Mouse (Mus musculus): Measurements from ENCODE around the gene Mrps11. TPM values are rescaled to one million over a fixed set of nuclear protein-coding genes. Genes with fewer than 3 reads are reported as not detected.

Mrps11 gene
- polyA plus RNA-seq, 1 experiment: 95.6 TPM

DNA sequence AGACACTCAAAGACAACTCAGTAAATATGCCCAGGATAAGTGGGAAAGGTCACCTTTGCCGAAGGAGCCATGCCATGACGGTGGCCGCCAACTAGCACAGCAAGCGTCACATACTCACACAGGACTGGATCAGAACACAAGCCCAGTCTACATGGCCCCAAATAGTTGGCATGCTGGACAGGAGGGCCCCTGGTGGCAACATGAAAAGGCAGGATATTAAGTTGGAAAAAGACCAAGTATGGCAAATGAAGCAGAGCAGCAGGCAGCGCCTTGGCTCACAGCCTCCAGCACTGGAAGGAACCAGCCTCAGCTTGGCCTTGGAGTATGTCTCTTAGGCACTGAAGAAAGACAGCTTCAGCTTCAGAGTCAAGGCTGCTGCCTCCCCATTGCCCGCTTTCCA, 30.9 kb downstream of the Mrps11 start:
- Histone ChIP-seq H3ac (ENCODE audit: control insufficient read depth, insufficient read length, low read depth) (no peak overlapping the region), H3K79me2 (ENCODE audit: control insufficient read depth, insufficient read depth) (no peaks in the 10 kb centered on the region), H3K36me3 (ENCODE audit: control insufficient read depth, insufficient read depth) (no peaks in the 10 kb centered on the region), H3K27me3 (ENCODE audit: control insufficient read depth, insufficient read depth, insufficient read length) (no peaks in the 10 kb centered on the region), H3K4me3 (ENCODE audit: insufficient read depth, poor library complexity, severe bottlenecking) (no peak overlapping the region), H3K79me3 (ENCODE audit: low read depth) (no peaks in the 10 kb centered on the region)
- TF ChIP-seq CEBPB (IDR thresholded peaks at IDR 0.05; ENCODE audit: low read depth) (no peak), MYOG (IDR thresholded peaks at IDR 0.05; ENCODE audit: control insufficient read depth, extremely low read depth, insufficient read length) (no peak), USF1 (IDR thresholded peaks at IDR 0.05; ENCODE audit: low read depth) (no peak), MAX (IDR thresholded peaks at IDR 0.05) (no peak), MYOD1 (IDR thresholded peaks at IDR 0.05; ENCODE audit: control insufficient read depth, insufficient read length, low read depth) (no peak), FOSL1 (IDR thresholded peaks at IDR 0.05; ENCODE audit: insufficient read depth, low read length, poor library complexity, severe bottlenecking) (no peak), CTCF (IDR thresholded peaks at IDR 0.05; ENCODE audit: control insufficient read depth, insufficient read depth, insufficient read length) (no peak)

DNA sequence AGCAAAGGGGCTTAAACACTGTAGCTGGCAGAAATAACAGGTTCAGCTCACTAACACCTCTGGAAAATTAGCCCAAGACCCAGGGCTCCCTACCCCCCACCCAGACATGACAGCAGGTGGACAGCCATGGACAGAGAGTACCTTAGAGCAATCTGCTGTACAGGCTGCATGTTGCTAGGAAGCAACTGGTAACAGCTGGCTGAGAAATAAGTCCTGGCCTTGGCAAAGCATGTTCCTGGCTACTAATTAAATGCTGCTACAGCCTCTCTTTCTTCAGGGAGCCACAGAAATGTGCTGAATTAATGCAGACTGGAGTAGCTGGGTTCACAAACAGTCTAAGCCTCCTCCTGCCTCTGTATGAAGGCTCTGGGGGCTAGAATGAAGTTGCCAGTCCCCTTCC, 31.8 kb downstream of the Mrps11 start:
- H3ac ChIP-seq (ENCODE audit: control insufficient read depth, insufficient read length, low read depth): no peak overlapping the region
- no peaks in the 10 kb centered on the region for H3K79me3 ChIP-seq (ENCODE audit: low read depth)
- no peak for TF ChIP-seq CEBPB (IDR thresholded peaks at IDR 0.05; ENCODE audit: low read depth)
- TF ChIP-seq USF1 (IDR thresholded peaks at IDR 0.05; ENCODE audit: low read depth): no peak
- TF ChIP-seq FOSL1 (IDR thresholded peaks at IDR 0.05; ENCODE audit: insufficient read depth, low read length, poor library complexity, severe bottlenecking): no peak
- no peak for TF ChIP-seq MAX (IDR thresholded peaks at IDR 0.05)
- TF ChIP-seq MYOG (IDR thresholded peaks at IDR 0.05; ENCODE audit: control insufficient read depth, extremely low read depth, insufficient read length): no peak
- no peak for TF ChIP-seq MYOD1 (IDR thresholded peaks at IDR 0.05; ENCODE audit: control insufficient read depth, insufficient read length, low read depth)
- TF ChIP-seq CTCF (IDR thresholded peaks at IDR 0.05; ENCODE audit: control insufficient read depth, insufficient read depth, insufficient read length): no peak
- no peaks in the 10 kb centered on the region for H3K79me2 ChIP-seq (ENCODE audit: control insufficient read depth, insufficient read depth)
- no peaks in the 10 kb centered on the region for H3K27me3 ChIP-seq (ENCODE audit: control insufficient read depth, insufficient read depth, insufficient read length)
- H3K36me3 ChIP-seq (ENCODE audit: control insufficient read depth, insufficient read depth): no peaks in the 10 kb centered on the region
- H3K4me3 ChIP-seq (ENCODE audit: insufficient read depth, poor library complexity, severe bottlenecking): no peak overlapping the region

DNA sequence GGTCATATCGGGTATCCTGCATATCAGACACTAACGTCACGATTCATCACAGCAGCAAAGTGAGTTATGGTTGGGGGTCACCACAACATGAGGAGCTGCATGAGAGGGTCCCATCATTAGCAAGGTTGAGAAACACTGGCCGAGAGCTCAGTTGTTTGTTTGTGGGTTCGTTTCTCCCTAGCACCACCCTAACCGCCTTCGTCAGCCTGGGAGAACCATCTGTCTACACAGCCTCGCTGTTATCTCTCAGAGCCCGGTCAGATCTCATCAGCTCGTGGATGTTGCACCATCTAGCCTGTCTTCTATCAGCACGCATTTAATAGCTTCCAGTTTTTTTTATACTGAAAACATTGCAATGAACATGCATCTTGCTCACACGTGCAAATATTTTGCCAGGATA, 35.4 kb downstream of the Mrps11 start:
- Histone ChIP-seq H3K79me3 (ENCODE audit: low read depth) (no peaks in the 10 kb centered on the region), H3K27me3 (ENCODE audit: control insufficient read depth, insufficient read depth, insufficient read length) (no peaks in the 10 kb centered on the region), H3K4me3 (ENCODE audit: insufficient read depth, poor library complexity, severe bottlenecking) (no peak overlapping the region), H3K36me3 (ENCODE audit: control insufficient read depth, insufficient read depth) (no peaks in the 10 kb centered on the region), H3ac (ENCODE audit: control insufficient read depth, insufficient read length, low read depth) (no peak overlapping the region), H3K79me2 (ENCODE audit: control insufficient read depth, insufficient read depth) (no peaks in the 10 kb centered on the region)
- TF ChIP-seq CEBPB (IDR thresholded peaks at IDR 0.05; ENCODE audit: low read depth) (no peak), MAX (IDR thresholded peaks at IDR 0.05) (no peak), CTCF (IDR thresholded peaks at IDR 0.05; ENCODE audit: control insufficient read depth, insufficient read depth, insufficient read length) (no peak), MYOD1 (IDR thresholded peaks at IDR 0.05; ENCODE audit: control insufficient read depth, insufficient read length, low read depth) (no peak), USF1 (IDR thresholded peaks at IDR 0.05; ENCODE audit: low read depth) (no peak), MYOG (IDR thresholded peaks at IDR 0.05; ENCODE audit: control insufficient read depth, extremely low read depth, insufficient read length) (no peak), FOSL1 (IDR thresholded peaks at IDR 0.05; ENCODE audit: insufficient read depth, low read length, poor library complexity, severe bottlenecking) (no peak)

DNA sequence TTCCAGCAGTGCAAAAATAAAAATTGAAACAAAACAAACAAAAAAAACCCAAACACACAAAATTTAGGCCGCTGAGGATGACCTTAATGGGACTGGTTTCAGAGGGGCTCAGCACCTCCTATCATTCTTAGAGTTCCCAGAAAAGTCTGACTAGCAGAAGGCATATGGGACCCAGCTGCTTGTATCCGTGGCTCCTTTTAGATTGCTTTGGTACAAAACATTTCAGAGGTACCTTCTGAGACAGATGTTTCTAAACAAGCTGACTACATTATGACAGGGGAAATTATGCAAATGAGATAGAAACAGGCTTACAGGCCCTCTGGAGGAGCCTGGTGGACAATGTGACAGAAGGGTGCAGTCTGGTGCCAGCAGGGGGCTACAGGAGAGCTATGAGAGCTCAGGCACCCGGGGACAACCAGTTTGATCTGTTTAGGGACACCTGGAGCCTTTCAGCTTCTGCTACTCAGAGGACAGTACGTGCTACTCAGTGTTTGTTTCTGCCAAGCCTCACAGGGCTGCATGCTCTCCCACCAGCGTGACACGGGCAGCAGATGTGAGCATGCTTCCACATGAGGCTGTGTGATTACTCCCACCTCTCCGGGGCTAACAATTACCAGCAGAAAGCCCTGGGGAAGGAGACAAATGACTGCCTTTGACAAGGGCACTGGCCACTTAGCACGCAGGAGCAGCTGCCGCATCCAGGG, 43.9 kb downstream of the Mrps11 start:
- Histone ChIP-seq H3K27me3 (ENCODE audit: control insufficient read depth, insufficient read depth, insufficient read length) (no peaks in the 10 kb centered on the region), H3K79me3 (ENCODE audit: low read depth) (no peaks in the 10 kb centered on the region), H3K4me3 (ENCODE audit: insufficient read depth, poor library complexity, severe bottlenecking) (no peak overlapping the region), H3K79me2 (ENCODE audit: control insufficient read depth, insufficient read depth) (no peaks in the 10 kb centered on the region), H3ac (ENCODE audit: control insufficient read depth, insufficient read length, low read depth) (no peak overlapping the region), H3K36me3 (ENCODE audit: control insufficient read depth, insufficient read depth) (peaks cover 7% of the 10 kb centered on the region)
- TF ChIP-seq CEBPB (IDR thresholded peaks at IDR 0.05; ENCODE audit: low read depth) (no peak), MAX (IDR thresholded peaks at IDR 0.05) (no peak), MYOG (IDR thresholded peaks at IDR 0.05; ENCODE audit: control insufficient read depth, extremely low read depth, insufficient read length) (no peak), MYOD1 (IDR thresholded peaks at IDR 0.05; ENCODE audit: control insufficient read depth, insufficient read length, low read depth) (no peak), CTCF (IDR thresholded peaks at IDR 0.05; ENCODE audit: control insufficient read depth, insufficient read depth, insufficient read length) (no peak), FOSL1 (IDR thresholded peaks at IDR 0.05; ENCODE audit: insufficient read depth, low read length, poor library complexity, severe bottlenecking) (no peak)

DNA sequence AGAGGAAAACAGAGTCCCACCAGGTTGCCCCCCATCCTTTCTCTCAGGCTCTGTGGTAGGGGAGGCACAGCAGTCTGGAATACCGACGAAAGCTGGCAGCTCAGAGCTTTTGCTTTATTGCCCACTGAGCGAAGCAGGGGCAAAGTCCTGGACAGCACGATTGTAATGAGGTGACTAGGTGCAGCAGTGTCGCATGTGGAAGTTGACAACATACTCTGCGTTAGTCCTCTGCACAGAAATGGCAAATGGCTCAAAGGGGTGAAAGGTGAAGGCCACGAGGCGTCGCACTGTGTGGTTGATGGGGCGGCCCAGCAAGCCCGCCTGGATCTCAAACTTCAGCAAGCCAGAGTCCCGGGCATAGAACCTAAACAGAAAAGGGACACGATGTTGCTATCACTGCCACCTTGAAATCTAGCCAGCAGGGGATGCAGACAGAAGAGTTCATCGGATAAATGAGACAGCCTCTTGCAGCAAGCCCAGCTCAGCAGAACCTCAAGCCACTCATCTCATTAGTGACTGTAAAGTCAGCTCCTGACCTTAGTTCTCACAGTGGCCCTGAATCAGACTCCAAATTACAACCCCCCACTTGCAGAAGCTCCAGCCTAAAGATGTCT, 44.9 kb downstream of the Mrps11 start:
- Histone ChIP-seq H3ac (ENCODE audit: control insufficient read depth, insufficient read length, low read depth) (no peak overlapping the region), H3K27me3 (ENCODE audit: control insufficient read depth, insufficient read depth, insufficient read length) (no peaks in the 10 kb centered on the region), H3K4me3 (ENCODE audit: insufficient read depth, poor library complexity, severe bottlenecking) (no peak overlapping the region), H3K36me3 (ENCODE audit: control insufficient read depth, insufficient read depth) (peaks cover 7% of the 10 kb centered on the region), H3K79me3 (ENCODE audit: low read depth) (no peaks in the 10 kb centered on the region), H3K79me2 (ENCODE audit: control insufficient read depth, insufficient read depth) (no peaks in the 10 kb centered on the region)
- TF ChIP-seq USF1 (IDR thresholded peaks at IDR 0.05; ENCODE audit: low read depth) (no peak), FOSL1 (IDR thresholded peaks at IDR 0.05; ENCODE audit: insufficient read depth, low read length, poor library complexity, severe bottlenecking) (no peak), MYOD1 (IDR thresholded peaks at IDR 0.05; ENCODE audit: control insufficient read depth, insufficient read length, low read depth) (no peak), CEBPB (IDR thresholded peaks at IDR 0.05; ENCODE audit: low read depth) (no peak), MAX (IDR thresholded peaks at IDR 0.05) (no peak), CTCF (IDR thresholded peaks at IDR 0.05; ENCODE audit: control insufficient read depth, insufficient read depth, insufficient read length) (no peak), MYOG (IDR thresholded peaks at IDR 0.05; ENCODE audit: control insufficient read depth, extremely low read depth, insufficient read length) (no peak)
